Mouse (Mus musculus): ENCODE results near the gene Chchd1.

- TF ChIP-seq CTCF (IDR thresholded peaks at IDR 0.05; ENCODE audit: control insufficient read depth, insufficient read depth, insufficient read length), result no peak
- TF ChIP-seq FOSL1 (IDR thresholded peaks at IDR 0.05; ENCODE audit: insufficient read depth, low read length, poor library complexity, severe bottlenecking), result no peak
- no peak for TF ChIP-seq MYOD1 (IDR thresholded peaks at IDR 0.05; ENCODE audit: control insufficient read depth, insufficient read length, low read depth)
These were observed 23.0 kb downstream of the Chchd1 start for GRCm38 (mm10) chr14:20725660-20726339.
